In genomic region chr17:83351119-83351531, GRCm38 (mm10) we compare ENCODE assay signal across 8 mouse cellular contexts. TPM values are rescaled to one million over a fixed set of nuclear protein-coding genes. Genes with fewer than 3 reads are reported as not detected.
DNase-seq lines count a peak whose midpoint lies in the region; ATAC-seq and TF ChIP-seq lines count a peak whose summit lies in the region.

No protein-coding gene starts in this region.

- H3K9ac ChIP-seq in ES-E14 (ENCODE audit: insufficient read depth, low read depth, low read length, poor library complexity, severe bottlenecking): peak overlapping the region; percentile 95
- peak overlapping the region; percentile 95 for H3K9ac ChIP-seq in embryonic facial prominence, embryonic 12.5 days
- H3K9ac ChIP-seq in intestine, embryonic 16.5 days (ENCODE audit: low read depth, low read length): peak overlapping the region; percentile 94
- H3K9ac ChIP-seq in midbrain, embryonic 16.5 days (ENCODE audit: low read depth, low read length): peak overlapping the region; percentile 91

- H3K4me2 ChIP-seq in embryonic facial prominence, embryonic 12.5 days (replicated peaks): peak overlapping the region; percentile 66
- peak overlapping the region; percentile 68 for H3K4me2 ChIP-seq in intestine, embryonic 16.5 days (ENCODE audit: low read depth, low read length)
- H3K4me2 ChIP-seq in midbrain, embryonic 16.5 days (ENCODE audit: low read length): peak overlapping the region; percentile 82

- H3K27me3 ChIP-seq in heart, embryonic 10.5 days (ENCODE audit: insufficient read depth, poor library complexity, severe bottlenecking): no peaks in the 10 kb centered on the region
- no peaks in the 10 kb centered on the region for H3K27me3 ChIP-seq in embryonic facial prominence, embryonic 12.5 days
- no peaks in the 10 kb centered on the region for H3K27me3 ChIP-seq in intestine, embryonic 16.5 days (replicated peaks; ENCODE audit: control insufficient read depth, insufficient read depth, low read length)
- no peaks in the 10 kb centered on the region for H3K27me3 ChIP-seq in midbrain, embryonic 16.5 days (ENCODE audit: control insufficient read depth, insufficient read depth, low read depth, low read length)

- no peaks in the 10 kb centered on the region for H3K36me3 ChIP-seq in heart, embryonic 10.5 days
- H3K36me3 ChIP-seq in ES-E14 (ENCODE audit: control insufficient read depth, insufficient read depth, low read length, poor library complexity, severe bottlenecking): no peaks in the 10 kb centered on the region
- H3K36me3 ChIP-seq in embryonic facial prominence, embryonic 12.5 days: no peaks in the 10 kb centered on the region
- no peaks in the 10 kb centered on the region for H3K36me3 ChIP-seq in intestine, embryonic 16.5 days (ENCODE audit: control insufficient read depth, insufficient read depth, low read length)
- no peaks in the 10 kb centered on the region for H3K36me3 ChIP-seq in midbrain, embryonic 16.5 days (ENCODE audit: control insufficient read depth, insufficient read depth, low read length)

- in situ Hi-C loops in ES-E14 (cut with MboI; ENCODE audit: low sequenced_read_pairs in 2 of 2, unreplicated experiment in 2 of 2): no loop called here

- peaks cover 29% of the 10 kb centered on the region for H3K4me1 ChIP-seq in heart, embryonic 10.5 days
- peaks cover 2 to 4% of the 10 kb centered on the region in 2 experiments; a peak in 1 of 4 replicates for H3K4me1 ChIP-seq in ES-E14 (ENCODE audit: control insufficient read depth in 2 of 2, insufficient read depth in 2 of 2, low read length in 2 of 2, poor library complexity in 1 of 2)
- peaks cover 20% of the 10 kb centered on the region for H3K4me1 ChIP-seq in embryonic facial prominence, embryonic 12.5 days
- peaks cover 19% of the 10 kb centered on the region for H3K4me1 ChIP-seq in intestine, embryonic 16.5 days (ENCODE audit: control insufficient read depth, insufficient read depth, low read length)
- peaks cover 21% of the 10 kb centered on the region for H3K4me1 ChIP-seq in midbrain, embryonic 16.5 days (ENCODE audit: control insufficient read depth, insufficient read depth, low read length)

- peak overlapping the region; percentile 97 for H3K4me3 ChIP-seq in heart, embryonic 10.5 days
- H3K4me3 ChIP-seq in ES-E14 (ENCODE audit: insufficient read depth in 1 of 2, low read depth in 1 of 2, low read length in 2 of 2, poor library complexity in 1 of 2, severe bottlenecking in 1 of 2): peak overlapping the region; percentile 85 to 94
- peak overlapping the region; percentile 87 for H3K4me3 ChIP-seq in embryonic facial prominence, embryonic 12.5 days
- peak overlapping the region; percentile 87 for H3K4me3 ChIP-seq in intestine, embryonic 16.5 days (ENCODE audit: low read length)
- H3K4me3 ChIP-seq in midbrain, embryonic 16.5 days (ENCODE audit: low read depth, low read length): peak overlapping the region; percentile 90

- WGBS in heart, embryonic 10.5 days: under 1% methylated on average over 36 of the region's 57 CpGs
- 1% methylated on average over 46 of the region's 57 CpGs for WGBS in embryonic facial prominence, embryonic 12.5 days
- WGBS in intestine, embryonic 16.5 days: under 1% methylated on average over 36 of the region's 57 CpGs
- WGBS in midbrain, embryonic 16.5 days: under 1% methylated on average over 43 of the region's 57 CpGs

- H3K27ac ChIP-seq in heart, embryonic 10.5 days: peak overlapping the region; percentile 97
- H3K27ac ChIP-seq in ES-E14 (ENCODE audit: insufficient read depth, low read depth, low read length, poor library complexity, severe bottlenecking): peak overlapping the region; percentile 70
- peak overlapping the region; percentile 95 for H3K27ac ChIP-seq in embryonic facial prominence, embryonic 12.5 days
- H3K27ac ChIP-seq in intestine, embryonic 16.5 days (ENCODE audit: low read length): peak overlapping the region; percentile 89
- peak overlapping the region; percentile 89 for H3K27ac ChIP-seq in midbrain, embryonic 16.5 days (ENCODE audit: low read length)

- DNase-seq in heart, embryonic 10.5 days (ENCODE audit: low spot score): no peak
- DNase-seq in heart, postnatal 4 days: no peak
- DNase-seq in ES-E14 (ENCODE audit: low read depth, low spot score): no peak
- DNase-seq in layer of hippocampus, adult 9-11 months: no peak

- peak; percentile 71 for ATAC-seq in embryonic facial prominence, embryonic 12.5 days (ENCODE audit: insufficient number of reproducible peaks, insufficient read depth, low FRiP score, low TSS enrichment)
- ATAC-seq in intestine, embryonic 16.5 days: peak; percentile 62
- ATAC-seq in midbrain, embryonic 16.5 days: peak; percentile 80
- ATAC-seq in erythroid progenitor cell, adult 5-6 weeks (replicated peaks; ENCODE audit: low FRiP score, poor library complexity, severe bottlenecking): no peak

- H3K9me3 ChIP-seq in heart, embryonic 10.5 days: no peaks in the 10 kb centered on the region
- H3K9me3 ChIP-seq in ES-E14 (ENCODE audit: control insufficient read depth, insufficient read depth, low read depth, low read length): no peaks in the 10 kb centered on the region
- H3K9me3 ChIP-seq in embryonic facial prominence, embryonic 12.5 days: no peaks in the 10 kb centered on the region
- H3K9me3 ChIP-seq in intestine, embryonic 16.5 days (ENCODE audit: control insufficient read depth, low read length): no peaks in the 10 kb centered on the region
- no peaks in the 10 kb centered on the region for H3K9me3 ChIP-seq in midbrain, embryonic 16.5 days (replicated peaks; ENCODE audit: control insufficient read depth, low read length, poor library complexity, severe bottlenecking)

TF ChIP-seq in ES-E14, 5 proteins besides CTCF, POLR2A, EP300 and RAD21:
- TF ChIP-seq ZNF384 (IDR thresholded peaks at IDR 0.05; ENCODE audit: low read depth, low read length) (no peak), HCFC1 (IDR thresholded peaks at IDR 0.05; ENCODE audit: borderline replicate concordance, insufficient read depth, low read length) (no peak), CHD2 (IDR thresholded peaks at IDR 0.05; ENCODE audit: low read depth, low read length) (no peak)

RNA-seq across cellular contexts. Expression of gene Eml4, which starts 0.4 kb away (rescaled TPM):
- 27.8 and 37.3 TPM in 2 replicates for polyA plus RNA-seq in heart, embryonic 10.5 days (2016; fragmentation: Nextera tagmentation; extraction: Ambion mirVana)
- total RNA-seq in heart, postnatal 4 days (2021): 10 to 100 TPM; 17.5 to 18.1 TPM
- total RNA-seq in ES-E14 (2012; rRNA removed): 39.5 and 43.0 TPM in 2 replicates
- 66.7 and 68.0 TPM in 2 replicates for polyA plus RNA-seq in embryonic facial prominence, embryonic 12.5 days (2016; fragmentation: Nextera tagmentation; extraction: Ambion mirVana)
- polyA plus RNA-seq in intestine, embryonic 16.5 days (2015; fragmentation: Nextera tagmentation; extraction: Ambion mirVana): 26.3 and 28.8 TPM in 2 replicates
- polyA plus RNA-seq in midbrain, embryonic 16.5 days (2015; fragmentation: Nextera tagmentation; extraction: Ambion mirVana): 27.5 and 29.0 TPM in 2 replicates
- total RNA-seq in erythroid progenitor cell, adult 5-6 weeks (2015; ENCODE audit: low replicate concordance): 3.2 and 7.5 TPM in 2 replicates
- 4.4 and 8.7 TPM in 2 replicates for total RNA-seq in erythroid progenitor cell, adult 5-6 weeks (2017; ENCODE audit: low replicate concordance)
